Mouse (Mus musculus) liver, adult (tissue): ENCODE measurements at regions not wholly inside any gene's neighbourhood (a gene's known extent, or its start where the extent isn't known, plus 50 kb on each side); places are given as distances from the start of the nearest gene placed in this dataset.

Source experiments
- GATA4 ChIP-seq: IDR thresholded peaks from 2 replicates; pipeline ENCODE4 v1.6.1; 2014; ENCODE audit warnings: mild to moderate bottlenecking, low read length; ENCODE audit not compliant: insufficient replicate concordance

- no peak for TF ChIP-seq GATA4
Measured at GRCm38 (mm10) chr13:52014566-52014965, 168.1 kb downstream of the Gadd45g start.

DNA sequence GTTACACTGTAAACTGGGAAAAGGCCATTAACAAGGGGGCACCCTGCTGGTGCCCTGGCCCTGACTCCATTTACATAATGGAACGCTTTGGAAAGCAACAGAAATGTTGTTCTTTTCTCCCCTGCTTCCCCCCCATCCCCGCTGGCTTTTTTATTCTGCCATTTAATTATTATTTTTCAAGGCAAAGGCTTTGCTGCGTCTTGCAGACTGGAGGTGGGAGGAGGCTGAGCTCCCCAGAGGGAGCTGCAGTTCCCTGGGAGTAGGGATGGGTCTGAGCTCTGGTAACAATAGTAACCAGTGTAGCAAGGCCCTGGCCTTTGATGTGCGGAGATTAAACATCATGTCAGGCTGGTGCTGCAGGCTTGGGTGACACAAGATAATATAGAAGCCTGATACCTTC, 168.6 kb downstream of the Gadd45g start:
- no peak for TF ChIP-seq GATA4

- TF ChIP-seq GATA4: no peak
Measured at GRCm38 (mm10) chr13:52015496-52015895, 169.0 kb downstream of the Gadd45g start.

GRCm38 (mm10) chr13:52017598-52018190, 171.2 kb downstream of the Gadd45g start:
- no peak for TF ChIP-seq GATA4

GRCm38 (mm10) chr13:52019647-52020046, 173.2 kb downstream of the Gadd45g start:
- TF ChIP-seq GATA4: no peak

DNA sequence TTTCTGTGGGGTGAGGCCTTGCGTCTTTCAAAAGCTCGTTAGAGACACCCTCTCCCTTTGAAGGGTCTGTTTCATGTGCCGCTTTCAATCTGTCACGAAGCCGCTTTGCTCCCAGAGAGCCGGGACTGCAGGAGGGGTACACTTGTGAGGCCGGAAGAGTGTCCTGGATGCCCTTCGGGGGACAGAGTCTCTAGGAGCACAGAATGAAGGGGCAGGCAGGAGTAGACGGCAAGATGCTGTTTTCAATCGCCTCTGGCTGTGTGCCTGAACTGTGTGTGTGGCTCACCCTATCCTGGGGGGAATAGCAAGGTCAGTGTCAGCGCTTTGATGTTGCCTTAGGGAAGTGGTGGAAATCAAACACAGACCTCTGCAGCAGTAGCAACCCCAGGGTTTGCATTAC, 174.7 kb downstream of the Gadd45g start:
- TF ChIP-seq GATA4: no peak

GRCm38 (mm10) chr13:52021828-52022227, 175.3 kb downstream of the Gadd45g start:
- no peak for TF ChIP-seq GATA4

GRCm38 (mm10) chr13:52022529-52022928, 176.1 kb downstream of the Gadd45g start:
- TF ChIP-seq GATA4: no peak; the same call in 1 of the 2 replicates

- TF ChIP-seq GATA4: no peak
Measured at GRCm38 (mm10) chr13:52024349-52024748, 177.9 kb downstream of the Gadd45g start.

- peak; percentile 93; the same call in 1 of the 2 replicates for TF ChIP-seq GATA4
Measured at GRCm38 (mm10) chr13:52024832-52025481, 178.5 kb downstream of the Gadd45g start.

DNA sequence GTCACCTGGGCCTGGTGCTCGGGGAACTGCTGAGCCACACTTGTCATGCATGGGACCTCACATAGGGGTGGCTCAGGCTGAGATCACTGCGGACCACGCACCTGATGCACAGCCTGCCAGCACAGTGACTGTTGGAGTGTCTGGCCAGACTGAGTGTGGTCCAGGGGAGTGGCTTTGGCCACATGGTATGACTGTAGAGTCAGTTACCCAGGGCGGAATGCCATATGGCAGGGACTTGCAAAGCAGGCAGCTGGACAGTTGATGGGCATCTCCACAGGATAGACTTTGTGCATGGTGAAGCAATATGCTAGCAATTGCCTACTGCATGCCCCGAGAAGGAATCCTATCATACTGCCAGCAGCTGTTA, 179.0 kb downstream of the Gadd45g start:
- no peak; the same call in 1 of the 2 replicates for TF ChIP-seq GATA4

DNA sequence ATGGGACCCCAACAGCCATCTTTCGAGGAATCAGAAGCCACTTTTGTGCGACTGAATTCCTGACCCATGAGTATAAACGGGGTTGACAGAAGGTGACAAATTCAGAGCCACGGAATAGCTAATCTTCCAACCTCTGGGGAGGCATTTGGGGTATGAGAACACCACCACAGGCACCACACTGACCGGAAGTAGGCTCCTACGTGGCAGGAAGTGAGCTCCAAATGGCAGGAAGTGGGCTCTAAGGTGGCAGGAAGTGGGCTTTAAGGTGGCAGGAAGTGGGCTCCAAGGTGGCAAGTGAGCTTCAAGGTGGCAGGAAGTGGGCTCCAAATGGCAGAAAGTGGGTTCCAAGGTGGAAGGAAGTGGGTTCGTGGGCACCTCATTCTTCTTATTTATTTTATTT, 179.8 kb downstream of the Gadd45g start:
- TF ChIP-seq GATA4: no peak

DNA sequence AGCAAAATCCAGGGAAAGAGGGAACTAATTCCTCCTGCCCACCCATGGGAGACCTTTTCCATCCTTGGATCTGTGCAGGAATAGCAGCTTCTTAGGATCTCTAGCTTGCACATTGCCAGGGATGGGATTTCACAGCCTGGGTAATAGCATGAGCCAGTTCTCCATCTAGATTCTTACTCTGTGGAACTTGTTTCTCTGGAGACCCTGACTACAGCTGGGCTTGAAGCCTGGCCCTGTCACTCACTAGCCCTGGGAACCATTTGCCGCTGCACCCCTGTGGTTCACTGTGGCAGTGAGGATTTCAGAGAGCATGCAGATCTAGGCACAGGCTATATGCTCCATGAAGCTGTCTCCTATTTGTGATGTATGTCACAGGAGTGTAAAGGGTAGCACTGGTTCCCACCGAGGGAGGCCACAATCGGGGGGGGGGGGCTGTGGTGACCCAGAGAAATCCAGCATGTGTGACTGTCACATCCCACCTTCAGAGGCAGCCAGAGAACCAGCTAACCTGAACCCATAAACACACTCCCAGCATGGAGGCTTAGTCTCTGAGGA, 183.5 kb downstream of the Gadd45g start:
- TF ChIP-seq GATA4: no peak

- no peak for TF ChIP-seq GATA4
Measured at GRCm38 (mm10) chr13:52031465-52031864, 185.0 kb downstream of the Gadd45g start.

DNA sequence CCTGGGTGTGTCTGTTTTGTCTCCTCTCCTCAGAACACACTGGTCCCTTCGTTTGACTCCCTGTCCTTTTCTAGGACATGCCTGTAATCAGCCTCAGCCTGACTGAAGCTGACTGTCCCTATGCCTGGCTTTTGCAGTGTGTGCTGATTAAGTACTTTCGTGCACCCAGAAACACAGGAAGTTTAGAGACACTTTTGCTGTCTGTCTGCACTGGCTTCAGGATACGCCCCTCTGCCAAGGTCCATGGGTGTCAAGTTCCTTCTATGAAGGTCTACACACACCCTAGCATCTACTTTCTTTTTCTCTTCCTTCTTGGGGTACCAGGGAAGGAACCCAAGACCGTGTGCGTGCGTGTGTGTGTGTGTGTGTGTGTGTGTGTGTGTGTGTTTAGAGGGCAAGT, 189.3 kb downstream of the Gadd45g start:
- no peak for TF ChIP-seq GATA4

DNA sequence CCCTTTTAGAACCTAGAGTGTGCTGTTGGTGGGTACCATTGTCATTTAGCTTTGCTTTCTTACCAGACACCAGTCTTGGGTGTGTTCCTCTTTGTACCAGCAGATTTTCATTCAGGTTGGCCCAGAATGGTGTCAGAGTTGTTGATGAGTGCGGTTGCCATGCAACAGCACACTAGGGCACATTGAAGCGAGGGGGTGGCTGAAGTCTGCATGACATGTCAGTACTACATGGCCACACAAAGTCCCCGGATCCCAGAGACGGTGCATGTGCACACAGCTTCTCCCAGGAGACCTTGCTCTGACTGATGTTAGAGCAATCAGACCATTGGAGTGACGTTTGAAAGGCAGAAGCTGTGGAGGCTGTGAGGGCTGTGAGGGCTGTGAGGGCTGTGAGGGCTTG, 189.9 kb downstream of the Gadd45g start:
- no peak for TF ChIP-seq GATA4

- TF ChIP-seq GATA4: no peak
Measured at GRCm38 (mm10) chr13:52037218-52037617, 190.7 kb downstream of the Gadd45g start.
